Mouse (Mus musculus): Measurements from ENCODE around the gene 1110008P14Rik.

The 1110008P14Rik gene

DNA sequence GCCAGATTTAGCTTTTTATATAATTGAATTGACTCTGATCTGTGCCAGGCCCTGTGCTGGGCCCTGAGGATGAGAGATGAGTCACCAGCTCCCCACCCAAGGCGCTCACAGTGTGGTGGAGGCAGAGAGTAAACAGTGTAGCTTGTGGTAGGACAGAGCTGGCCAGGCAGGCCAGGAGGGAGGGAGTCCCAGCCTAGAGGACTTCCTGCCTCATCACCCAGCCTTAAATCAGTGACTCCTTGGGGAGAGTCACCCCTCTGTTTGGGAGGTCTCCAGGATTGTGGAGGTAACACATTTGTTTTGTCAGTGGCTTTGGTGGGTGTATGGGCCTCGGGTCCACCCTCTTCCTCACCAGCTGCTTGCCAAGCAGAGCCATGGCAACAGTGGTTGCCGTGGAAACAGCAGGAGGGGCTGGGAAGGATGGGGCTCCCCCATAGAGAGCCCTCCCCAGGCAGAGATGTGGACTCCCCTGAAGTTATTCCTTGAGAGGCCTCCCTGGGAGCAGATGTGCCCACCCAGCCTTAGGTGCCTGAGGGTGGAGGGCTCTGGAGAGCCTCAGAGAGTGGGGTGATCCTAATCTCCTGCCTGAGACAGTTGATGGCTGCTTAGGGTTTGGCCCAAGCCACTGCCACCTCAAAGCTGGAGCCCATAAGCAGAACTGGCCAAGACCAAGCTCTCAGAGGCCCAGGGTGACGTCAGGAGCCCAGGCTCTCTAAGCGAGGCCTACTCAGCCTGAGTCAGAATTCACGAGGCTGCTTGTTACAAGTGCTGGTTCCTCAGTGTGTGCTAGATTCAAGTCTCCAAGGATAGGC lies 39.0 kb downstream of the 1110008P14Rik start:
- no peak for DNase-seq (ENCODE audit: low spot score)

GRCm38 (mm10) chr2:32342039-32342438 lies 39.7 kb downstream of the 1110008P14Rik start:
- DNase-seq (ENCODE audit: low spot score) = no peak

- no peak for DNase-seq (ENCODE audit: low spot score)
Observed at GRCm38 (mm10) chr2:32341634-32341939, 40.2 kb downstream of the 1110008P14Rik start.

DNA sequence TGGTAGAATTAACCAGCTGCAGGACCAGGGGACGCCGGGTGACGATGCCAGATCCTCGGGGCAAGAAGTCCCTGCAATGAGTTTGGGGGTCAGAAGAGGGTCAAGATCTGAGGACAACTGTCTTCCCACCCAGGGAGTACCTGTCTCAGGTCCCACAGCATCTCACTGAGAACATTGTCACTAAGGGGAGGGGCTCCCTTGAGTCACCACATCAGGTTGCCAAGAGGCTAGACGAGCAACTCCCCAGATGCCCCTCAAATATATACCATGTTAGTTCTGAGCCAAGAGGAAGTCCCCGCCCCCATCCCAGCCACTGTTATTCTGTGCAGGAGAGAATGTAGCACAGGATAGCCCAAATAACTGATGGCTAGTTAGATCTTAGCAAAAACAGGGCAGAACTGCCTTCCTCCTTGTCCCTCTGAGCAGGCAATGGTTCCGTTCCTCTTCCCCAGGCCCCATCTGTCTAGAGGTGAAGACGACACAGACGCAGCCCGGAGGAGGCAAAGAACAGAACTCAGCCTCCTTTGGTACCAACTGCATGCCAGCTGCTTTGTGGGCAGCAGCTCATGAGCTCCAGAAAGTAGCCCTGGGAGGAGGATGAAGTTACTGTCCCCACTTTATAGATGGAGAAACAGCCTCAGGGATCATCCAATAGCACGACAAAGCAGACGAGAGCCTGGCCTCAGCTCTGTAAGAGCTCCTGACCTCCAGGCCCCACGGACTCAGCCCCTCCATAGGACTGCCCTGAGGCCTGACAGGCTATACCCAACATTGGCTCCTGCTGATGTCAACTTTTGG lies 40.7 kb downstream of the 1110008P14Rik start:
- no peak for DNase-seq (ENCODE audit: low spot score)

DNA sequence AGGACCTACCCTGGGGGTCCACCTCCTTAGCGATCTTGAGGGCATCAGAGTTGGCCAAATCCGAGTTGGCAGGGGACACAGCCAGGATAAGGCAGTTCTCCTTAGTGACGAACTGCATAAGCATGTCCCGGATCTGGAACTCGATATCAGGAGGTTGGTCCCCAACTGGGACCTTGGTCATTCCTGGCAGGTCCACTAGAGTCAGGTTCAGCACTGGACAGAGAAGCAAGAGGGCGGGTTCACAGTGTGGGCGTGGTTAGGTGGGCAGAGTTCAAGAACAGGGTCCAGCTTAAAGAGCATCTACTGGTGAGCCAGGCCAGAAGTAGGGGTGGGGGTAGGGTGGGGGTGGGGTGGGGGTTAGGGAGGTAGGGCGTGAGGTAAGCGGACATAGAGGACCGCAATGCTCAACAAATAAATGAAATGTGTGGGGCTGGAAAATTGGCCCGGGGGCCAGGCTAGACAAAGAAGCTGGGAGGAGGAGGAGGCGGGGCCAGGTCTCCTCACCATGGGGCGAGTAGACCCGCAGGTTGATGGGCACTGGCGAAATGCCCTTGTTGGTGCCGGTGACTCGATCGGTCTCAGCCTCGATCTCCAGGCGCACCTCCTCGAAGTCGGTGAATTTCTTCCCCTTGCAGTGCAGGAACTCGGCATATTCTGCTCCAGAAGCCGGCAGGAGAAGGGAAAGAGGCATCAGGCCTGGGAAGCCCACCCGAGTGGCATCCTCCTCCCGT lies 41.7 kb downstream of the 1110008P14Rik start:
- DNase-seq (ENCODE audit: low spot score) = no peak

GRCm38 (mm10) chr2:32335888-32336287 lies 45.9 kb downstream of the 1110008P14Rik start:
- no peak for DNase-seq (ENCODE audit: low spot score)

DNA sequence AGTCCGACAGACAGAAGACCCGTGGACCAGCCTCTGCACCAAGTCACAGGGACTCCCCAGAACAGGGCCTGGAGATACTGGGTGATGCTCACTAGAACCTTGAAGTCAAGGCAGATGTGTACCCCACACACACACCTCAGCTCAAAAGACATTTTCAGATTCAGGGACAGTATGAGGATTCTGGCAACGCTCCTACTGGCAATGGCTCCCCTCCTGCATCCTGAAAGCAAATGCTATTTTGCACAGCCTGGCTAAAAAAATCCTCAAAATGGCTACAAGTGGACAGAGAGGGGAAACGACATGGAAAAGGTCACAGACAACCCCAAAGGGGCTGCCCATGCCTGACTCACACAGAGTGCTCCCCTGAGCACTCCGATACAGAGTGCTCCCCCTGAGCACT lies 49.6 kb downstream of the 1110008P14Rik start:
- no peak for DNase-seq (ENCODE audit: low spot score)

DNA sequence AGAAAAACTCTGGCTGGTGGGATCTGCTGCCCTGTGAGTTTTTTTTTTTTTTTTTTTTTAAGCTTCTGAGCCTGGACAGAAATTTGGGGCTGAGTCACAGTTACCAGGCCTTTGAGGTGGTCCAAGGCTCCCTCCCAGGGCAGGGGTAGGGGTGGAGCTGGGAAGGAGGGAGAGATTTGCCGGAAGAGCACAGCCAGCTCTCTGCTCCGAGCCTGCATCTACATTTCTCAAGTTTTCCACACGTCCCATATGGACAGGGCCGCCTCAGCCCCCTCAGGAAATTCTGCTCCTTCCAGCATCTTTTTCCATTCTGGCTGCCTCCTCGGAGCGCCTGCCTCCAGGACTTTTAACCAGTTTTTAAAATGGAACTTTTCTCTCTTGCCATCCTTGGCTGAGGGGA lies 52.2 kb downstream of the 1110008P14Rik start:
- DNase-seq (ENCODE audit: low spot score) = no peak

GRCm38 (mm10) chr2:32328911-32329460 lies 52.8 kb downstream of the 1110008P14Rik start:
- no peak for DNase-seq (ENCODE audit: low spot score)

- DNase-seq (ENCODE audit: low spot score) = no peak
Observed at GRCm38 (mm10) chr2:32327200-32327599, 54.5 kb downstream of the 1110008P14Rik start.

Measured in retina, embryonic 14.5 days (tissue).